Mouse (Mus musculus) frontal cortex, postnatal 14 days (tissue): ENCODE results near the gene Poc5.

Source experiments
- DNase-seq, 2 experiments: peaks; one replicate each; pipeline ENCODE4 v3.0.0; 2022; ENCODE audit warnings: low spot score in 2 of 2

Gene Poc5

GRCm38 (mm10) chr13:96388042-96388888 lies at the start of gene Poc5:
Gene Poc5 (plus strand): TSS chr13:96388294.
- peak; percentile 99 to 100 for DNase-seq

GRCm38 (mm10) chr13:96341461-96341860 lies 46.6 kb upstream of the Poc5 start:
- DNase-seq = no peak

- DNase-seq = no peak
These were observed 43.3 kb upstream of the Poc5 start for GRCm38 (mm10) chr13:96344778-96345177.

GRCm38 (mm10) chr13:96346581-96346980 lies 41.5 kb upstream of the Poc5 start:
- no peak for DNase-seq

- DNase-seq = no peak
These were observed 37.9 kb upstream of the Poc5 start for GRCm38 (mm10) chr13:96350207-96350606.

- no peak for DNase-seq
These were observed 36.8 kb upstream of the Poc5 start for GRCm38 (mm10) chr13:96351264-96351663.

- no peak for DNase-seq
These were observed 12.6 kb upstream of the Poc5 start for GRCm38 (mm10) chr13:96375519-96375918.

GRCm38 (mm10) chr13:96376871-96377270 lies 11.2 kb upstream of the Poc5 start:
- DNase-seq = no peak

GRCm38 (mm10) chr13:96377883-96378282 lies 10.2 kb upstream of the Poc5 start:
- no peak for DNase-seq

GRCm38 (mm10) chr13:96389301-96389700 lies 1.2 kb downstream of the Poc5 start:
- DNase-seq = no peak

GRCm38 (mm10) chr13:96401251-96401650 lies 13.2 kb downstream of the Poc5 start:
- no peak for DNase-seq

GRCm38 (mm10) chr13:96405518-96405917 lies 17.4 kb downstream of the Poc5 start:
- no peak for DNase-seq

GRCm38 (mm10) chr13:96407040-96407439 lies 18.9 kb downstream of the Poc5 start:
- DNase-seq = no peak

GRCm38 (mm10) chr13:96408786-96409185 lies 20.7 kb downstream of the Poc5 start:
- DNase-seq = no peak

- no peak for DNase-seq
These were observed 26.3 kb downstream of the Poc5 start for GRCm38 (mm10) chr13:96414384-96414783.

- no peak for DNase-seq
These were observed 28.3 kb downstream of the Poc5 start for GRCm38 (mm10) chr13:96416380-96416779.

- no peak for DNase-seq
These were observed 29.2 kb downstream of the Poc5 start for GRCm38 (mm10) chr13:96417261-96417813.

- no peak for DNase-seq
These were observed 30.4 kb downstream of the Poc5 start for GRCm38 (mm10) chr13:96418487-96418886.

GRCm38 (mm10) chr13:96421230-96421629 lies 33.1 kb downstream of the Poc5 start:
- no peak for DNase-seq

GRCm38 (mm10) chr13:96424496-96425274 lies 36.6 kb downstream of the Poc5 start:
- DNase-seq = no peak

- DNase-seq = no peak
These were observed 38.0 kb downstream of the Poc5 start for GRCm38 (mm10) chr13:96426044-96426443.

GRCm38 (mm10) chr13:96428531-96428930 lies 40.4 kb downstream of the Poc5 start:
- DNase-seq = no peak
